Mouse (Mus musculus): ENCODE measurements around the gene Pgd. TPM values are rescaled to one million over a fixed set of nuclear protein-coding genes. Genes with fewer than 3 reads are reported as not detected.
"Not testable (repeated sequence)": the region's sequence is repeated elsewhere in the genome, so short reads cannot be mapped to it uniquely, and the experiment has no call there.

Gene Pgd
- polyA plus RNA-seq, 1 experiment from 2014 or later: 66.7 TPM

GRCm38 (mm10) chr4:149131789-149132565 lies 34.6 kb downstream of the Pgd start:
- 80% methylated on average over 21 of the region's 21 CpGs for WGBS
- no peak overlapping the region for H3K4me2 ChIP-seq

GRCm38 (mm10) chr4:149131021-149131752 lies 35.4 kb downstream of the Pgd start:
- Histone ChIP-seq H3K9me3 (replicated peaks) (no peaks in the 10 kb centered on the region), H3K4me1 (replicated peaks) (peaks cover under 1% of the 10 kb centered on the region; the same call in 1 of the 2 replicates), H3K4me3 (no peak overlapping the region), H3K4me2 (no peak overlapping the region), H3K9ac (no peak overlapping the region), H3K27ac (no peak overlapping the region), H3K27me3 (no peaks in the 10 kb centered on the region), H3K36me3 (0 out of 2 replicates have a peak, but pooled peaks cover 9% of the 10 kb centered on the region)
- 85% methylated on average over 23 of the region's 23 CpGs for WGBS
- no peak for ATAC-seq (replicated peaks; ENCODE audit: insufficient number of reproducible peaks, insufficient read depth, low FRiP score, low read depth)

More at GRCm38 (mm10) chr4:149131789-149132565, 34.6 kb downstream of the Pgd start:
- no peak overlapping the region for H3K4me3 ChIP-seq
- peaks cover 9% of the 10 kb centered on the region for H3K4me1 ChIP-seq (replicated peaks)
- H3K36me3 ChIP-seq: 0 out of 2 replicates have a peak, but pooled peaks cover 9% of the 10 kb centered on the region
- ATAC-seq (replicated peaks; ENCODE audit: insufficient number of reproducible peaks, insufficient read depth, low FRiP score, low read depth): no peak
- no peaks in the 10 kb centered on the region for H3K9me3 ChIP-seq (replicated peaks)
- H3K9ac ChIP-seq: no peak overlapping the region
- H3K27ac ChIP-seq: no peak overlapping the region
- H3K27me3 ChIP-seq: no peaks in the 10 kb centered on the region

GRCm38 (mm10) chr4:149128467-149128866 lies 38.1 kb downstream of the Pgd start:
- Histone ChIP-seq H3K9me3 (replicated peaks) (no peaks in the 10 kb centered on the region), H3K4me2 (no peak overlapping the region), H3K9ac (no peak overlapping the region), H3K27ac (no peak overlapping the region), H3K4me1 (replicated peaks) (0 out of 2 replicates have a peak, but pooled peaks cover 2% of the 10 kb centered on the region), H3K36me3 (0 out of 2 replicates have a peak, but pooled peaks cover 9% of the 10 kb centered on the region), H3K4me3 (no peak overlapping the region), H3K27me3 (no peaks in the 10 kb centered on the region)
- no peak for ATAC-seq (replicated peaks; ENCODE audit: insufficient number of reproducible peaks, insufficient read depth, low FRiP score, low read depth)
- 79% methylated on average over 18 of the region's 18 CpGs for WGBS

GRCm38 (mm10) chr4:149126663-149127062 lies 39.9 kb downstream of the Pgd start, which contains the start of gene Cort:
Gene Cort, minus strand, starts transcription at chr4:149126763.
- Histone ChIP-seq H3K36me3 (peaks cover 9% of the 10 kb centered on the region; the same call in 1 of the 2 replicates), H3K9ac (no peak within 1 kb of the TSS), H3K27me3 (no peaks in the 10 kb centered on the region), H3K4me1 (replicated peaks) (0 out of 2 replicates have a peak, but pooled peaks cover 2% of the 10 kb centered on the region), H3K9me3 (replicated peaks) (no peaks in the 10 kb centered on the region), H3K27ac (no peak within 1 kb of the TSS), H3K4me3 (no peak within 1 kb of the TSS), H3K4me2 (no peak within 1 kb of the TSS)
- 80% methylated on average over 11 of the region's 11 CpGs for WGBS
- no peak for ATAC-seq (replicated peaks; ENCODE audit: insufficient number of reproducible peaks, insufficient read depth, low FRiP score, low read depth)

- H3K27ac ChIP-seq: no peak overlapping the region
- 75% methylated on average over 6 of the region's 6 CpGs for WGBS
- H3K9ac ChIP-seq: no peak overlapping the region
- no peak overlapping the region for H3K4me3 ChIP-seq
- no peak overlapping the region for H3K4me2 ChIP-seq
- H3K27me3 ChIP-seq: no peaks in the 10 kb centered on the region
- no peaks in the 10 kb centered on the region for H3K9me3 ChIP-seq (replicated peaks)
- ATAC-seq (replicated peaks; ENCODE audit: insufficient number of reproducible peaks, insufficient read depth, low FRiP score, low read depth): no peak
- 0 out of 2 replicates have a peak, but pooled peaks cover 2% of the 10 kb centered on the region for H3K4me1 ChIP-seq (replicated peaks)
- peaks cover 5% of the 10 kb centered on the region; the same call in 1 of the 2 replicates for H3K36me3 ChIP-seq
These were observed 40.5 kb downstream of the Pgd start for GRCm38 (mm10) chr4:149126115-149126509.

GRCm38 (mm10) chr4:149125341-149126114 lies 41.0 kb downstream of the Pgd start:
- Histone ChIP-seq H3K36me3 (peaks cover 3% of the 10 kb centered on the region; the same call in 1 of the 2 replicates), H3K9me3 (replicated peaks) (no peaks in the 10 kb centered on the region), H3K4me2 (no peak overlapping the region), H3K27ac (no peak overlapping the region), H3K4me3 (no peak overlapping the region), H3K9ac (no peak overlapping the region), H3K27me3 (no peaks in the 10 kb centered on the region), H3K4me1 (replicated peaks) (0 out of 2 replicates have a peak, but pooled peaks cover 2% of the 10 kb centered on the region)
- WGBS: 46% methylated on average over 11 of the region's 11 CpGs
- ATAC-seq (replicated peaks; ENCODE audit: insufficient number of reproducible peaks, insufficient read depth, low FRiP score, low read depth): no peak

GRCm38 (mm10) chr4:149123432-149123831 lies 43.1 kb downstream of the Pgd start:
- Histone ChIP-seq H3K9ac (no peak overlapping the region), H3K27me3 (no peaks in the 10 kb centered on the region), H3K4me2 (no peak overlapping the region), H3K36me3 (peaks cover 7% of the 10 kb centered on the region; the same call in 1 of the 2 replicates), H3K9me3 (replicated peaks) (no peaks in the 10 kb centered on the region), H3K27ac (no peak overlapping the region), H3K4me3 (no peak overlapping the region), H3K4me1 (replicated peaks) (0 out of 2 replicates have a peak, but pooled peaks cover 2% of the 10 kb centered on the region)
- no peak for ATAC-seq (replicated peaks; ENCODE audit: insufficient number of reproducible peaks, insufficient read depth, low FRiP score, low read depth)
- 69% methylated on average over 5 of the region's 5 CpGs for WGBS

- H3K9ac ChIP-seq; H3K4me1 ChIP-seq (replicated peaks); H3K27ac ChIP-seq; H3K27me3 ChIP-seq; H3K4me3 ChIP-seq; H3K9me3 ChIP-seq (replicated peaks); ATAC-seq (replicated peaks; ENCODE audit: insufficient number of reproducible peaks, insufficient read depth, low FRiP score, low read depth); H3K4me2 ChIP-seq: not testable (repeated sequence)
- peaks cover 15% of the 10 kb centered on the region; the same call in 1 of the 2 replicates for H3K36me3 ChIP-seq
- 77% methylated on average over 12 of the region's 12 CpGs for WGBS
These were observed 46.5 kb downstream of the Pgd start for GRCm38 (mm10) chr4:149119978-149120562.

GRCm38 (mm10) chr4:149103875-149104561 lies 62.6 kb downstream of the Pgd start, which contains the start of gene Dffa:
Gene Dffa, plus strand, starts transcription at chr4:149104146.
- Histone ChIP-seq H3K36me3 (peaks cover 4% of the 10 kb centered on the region; the same call in 1 of the 2 replicates), H3K9ac (peak within 1 kb of the TSS; percentile 85), H3K4me3 (peak within 1 kb of the TSS; percentile 85), H3K4me1 (replicated peaks) (peaks cover 14% of the 10 kb centered on the region), H3K9me3 (replicated peaks) (no peaks in the 10 kb centered on the region), H3K27me3 (no peaks in the 10 kb centered on the region), H3K27ac (peak within 1 kb of the TSS; percentile 46; the same call in 1 of the 2 replicates), H3K4me2 (peak within 1 kb of the TSS; percentile 81)
- peak; percentile 79 for ATAC-seq (replicated peaks; ENCODE audit: insufficient number of reproducible peaks, insufficient read depth, low FRiP score, low read depth)
- under 1% methylated on average over 35 of the region's 35 CpGs for WGBS

- H3K9me3 ChIP-seq (replicated peaks): no peaks in the 10 kb centered on the region
- H3K9ac ChIP-seq: no peak overlapping the region
- no peak overlapping the region for H3K27ac ChIP-seq
- H3K36me3 ChIP-seq: no peaks in the 10 kb centered on the region
- peaks cover 32% of the 10 kb centered on the region for H3K4me1 ChIP-seq (replicated peaks)
- H3K4me2 ChIP-seq: no peak overlapping the region
- H3K27me3 ChIP-seq: no peaks in the 10 kb centered on the region
- ATAC-seq (replicated peaks; ENCODE audit: insufficient number of reproducible peaks, insufficient read depth, low FRiP score, low read depth): no peak
- 76% methylated on average over 3 of the region's 3 CpGs for WGBS
- H3K4me3 ChIP-seq: no peak overlapping the region
These were observed 65.1 kb downstream of the Pgd start for GRCm38 (mm10) chr4:149101456-149101855.

Data from heart, embryonic 15.5 days (tissue).